Mouse (Mus musculus) spleen, postnatal 4 days (tissue): ENCODE measurements around the gene Ikzf3.
A peak's percentile ranks its signal among the peaks of the same experiment; 100 is the strongest.

ENCODE experiments used
- DNase-seq, 2 experiments: peaks; one replicate each; pipeline ENCODE4 v3.0.0; 2022; ENCODE audit warnings: low spot score in 2 of 2

Gene Ikzf3

GRCm38 (mm10) chr11:98545711-98546231, at the start of gene Ikzf3:
TSS of gene Ikzf3 (minus strand) at chr11:98546031.
- DNase-seq: peak; percentile 59 to 78

DNA sequence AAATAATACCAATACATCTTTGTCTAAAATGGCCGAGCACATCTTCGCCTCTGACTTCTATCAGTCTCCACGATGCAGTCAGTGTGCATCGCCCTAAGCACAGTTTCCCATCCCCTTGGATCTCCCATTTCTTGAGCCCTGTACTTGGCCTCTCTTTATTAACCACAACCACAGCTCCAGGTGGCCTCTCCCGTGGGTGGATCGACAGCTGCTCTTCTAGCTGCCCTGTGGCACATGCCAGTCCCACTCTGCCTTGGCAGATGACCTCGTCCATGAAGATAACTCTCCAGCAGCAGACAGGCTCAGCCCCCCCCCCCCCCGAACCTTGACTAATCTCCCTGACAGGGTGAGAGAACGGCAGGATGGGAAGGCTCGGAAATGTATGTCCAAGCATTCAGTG, 49.6 kb upstream of the Ikzf3 start:
- DNase-seq: no peak

DNA sequence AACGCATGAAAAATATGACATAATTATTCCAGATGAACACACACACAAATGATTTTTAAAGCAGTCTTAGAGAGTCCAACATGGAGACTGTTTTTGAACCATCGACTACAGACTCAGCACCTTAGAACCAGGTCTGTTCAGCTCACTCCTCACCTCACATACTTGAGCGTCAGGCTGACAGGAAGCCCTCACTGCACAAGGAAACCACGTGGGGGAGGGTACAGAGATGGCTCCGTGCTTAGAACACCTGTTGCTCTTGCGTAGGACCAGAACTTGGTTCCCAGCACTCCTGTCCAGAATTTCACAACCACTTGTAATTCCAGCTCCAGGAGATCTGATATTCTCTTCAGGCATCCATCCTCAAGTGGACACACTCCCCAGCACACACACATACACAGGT, 49.2 kb upstream of the Ikzf3 start:
- no peak for DNase-seq

DNA sequence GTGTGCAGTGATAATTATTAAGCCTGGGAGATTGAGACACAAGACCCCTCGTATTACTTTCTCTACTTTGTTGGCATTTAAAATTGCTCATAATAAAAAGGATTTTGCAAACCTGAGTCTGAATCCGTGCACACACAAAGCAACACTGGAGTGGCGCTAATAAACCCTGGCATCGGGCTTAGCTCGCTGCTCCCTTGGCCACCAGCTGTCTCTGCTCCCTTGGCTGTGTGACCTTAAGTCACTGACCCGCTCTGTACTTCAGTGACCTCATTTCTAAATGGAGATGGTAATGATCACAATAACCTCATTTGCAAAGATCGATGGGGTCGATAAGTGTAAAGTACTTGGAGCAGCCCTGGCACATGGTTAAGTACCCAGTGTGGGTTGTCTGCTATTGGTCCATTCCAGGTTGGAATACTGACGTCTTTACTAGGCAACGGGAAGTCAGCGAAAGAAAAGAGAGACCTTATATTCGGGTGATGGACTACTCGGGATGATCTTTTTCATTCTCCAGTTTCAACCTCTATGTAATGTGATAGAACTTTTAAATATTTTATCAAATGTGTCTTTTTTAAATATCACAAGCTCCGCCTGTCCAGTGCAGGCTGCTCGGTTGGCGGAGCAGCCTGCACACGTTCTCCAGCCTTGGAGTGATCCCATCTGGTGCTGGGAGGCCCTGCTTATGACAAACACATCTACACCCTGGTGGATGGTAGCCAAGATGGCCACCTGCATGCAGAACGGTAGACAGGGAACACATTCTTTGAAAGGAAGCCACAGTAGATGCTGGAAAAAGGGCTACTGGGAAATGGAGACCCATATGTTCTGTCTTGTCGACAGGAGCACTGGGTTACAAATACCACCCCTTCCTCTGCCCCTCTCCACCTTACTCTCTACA, 45.0 kb upstream of the Ikzf3 start:
- no peak for DNase-seq

DNA sequence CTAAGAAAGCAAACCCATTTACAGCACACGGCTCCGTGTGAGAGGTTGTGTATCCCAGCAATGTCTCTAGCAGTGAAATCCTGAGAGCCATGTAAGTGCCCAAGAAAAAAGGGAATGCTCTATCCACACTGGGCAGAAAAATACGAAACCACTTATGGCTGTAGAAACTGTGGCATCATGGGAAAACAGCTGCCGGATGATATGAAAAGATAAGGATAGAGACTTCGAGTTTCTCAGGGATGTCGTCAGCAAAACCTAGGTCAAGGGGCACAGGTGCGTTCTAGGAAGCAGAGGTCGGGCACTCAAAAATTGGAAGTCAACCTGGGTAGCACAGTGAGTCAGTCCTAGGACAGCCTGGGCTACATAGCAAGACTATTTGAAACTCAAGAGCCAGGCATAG, 43.5 kb upstream of the Ikzf3 start:
- no peak for DNase-seq

DNA sequence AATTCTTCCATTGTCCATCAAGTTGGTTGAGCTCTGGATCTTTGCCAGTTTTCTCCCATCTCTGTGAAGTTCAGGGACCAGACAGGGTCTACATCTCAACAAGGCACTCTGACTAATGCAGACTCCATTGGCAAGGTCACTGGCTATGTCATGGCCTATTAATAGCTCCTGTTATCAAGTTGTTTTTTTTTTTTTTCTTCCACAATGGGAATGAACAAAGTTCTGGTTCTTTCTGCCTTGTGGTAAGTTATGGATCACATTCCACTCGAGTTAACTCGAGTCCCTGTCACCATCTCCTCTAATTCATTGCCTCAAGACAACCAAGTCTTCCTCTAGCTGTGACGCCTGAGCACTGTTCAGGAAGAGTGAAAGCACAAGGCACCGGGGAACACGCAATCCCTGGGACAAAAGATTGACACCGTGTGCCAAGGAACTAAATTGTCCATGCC, 43.0 kb upstream of the Ikzf3 start:
- no peak for DNase-seq

- peak; percentile 70 to 80 for DNase-seq
These were observed 42.1 kb upstream of the Ikzf3 start for GRCm38 (mm10) chr11:98587684-98588546.

DNA sequence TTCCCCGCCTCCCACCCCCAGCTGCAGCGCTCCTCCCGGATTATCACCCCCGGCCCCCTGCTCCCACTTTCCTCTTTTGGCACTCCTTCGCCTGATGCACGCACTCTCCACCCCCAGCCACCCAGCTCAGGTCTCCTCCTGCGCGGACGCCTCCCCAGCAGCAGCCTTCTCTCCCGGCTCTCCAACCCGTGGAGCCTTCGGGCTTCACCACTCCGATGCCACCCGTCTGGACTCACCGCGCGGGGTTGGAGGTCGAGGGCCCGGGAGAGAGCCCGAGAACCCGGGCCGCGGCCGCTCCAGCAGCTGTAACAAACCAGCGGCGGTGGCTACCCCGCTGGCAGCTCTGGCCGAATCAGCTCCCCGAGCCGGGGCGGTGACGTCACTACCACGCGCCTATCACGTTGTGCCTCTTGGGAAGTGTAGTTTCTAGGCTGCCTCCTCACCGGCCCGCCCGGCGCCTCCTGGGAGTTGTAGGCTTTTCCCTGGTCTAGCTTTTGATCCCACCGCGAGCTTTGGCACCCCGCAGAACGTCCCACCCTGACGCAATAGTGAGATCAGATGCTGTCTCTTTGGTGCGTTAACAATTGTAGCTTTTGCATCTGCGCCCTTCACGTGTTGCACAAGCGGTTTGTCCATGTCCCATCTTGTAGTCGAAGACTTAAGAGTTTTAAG, 41.2 kb upstream of the Ikzf3 start, which contains the start of gene Ormdl3:
Ormdl3 (minus strand) TSS at position 477 of the 672 bp plus-strand sequence.
- peak; percentile 98 to 99 for DNase-seq

GRCm38 (mm10) chr11:98586087-98586891, 40.5 kb upstream of the Ikzf3 start:
- DNase-seq: peak in 1 of 2 experiments; percentile 71

DNA sequence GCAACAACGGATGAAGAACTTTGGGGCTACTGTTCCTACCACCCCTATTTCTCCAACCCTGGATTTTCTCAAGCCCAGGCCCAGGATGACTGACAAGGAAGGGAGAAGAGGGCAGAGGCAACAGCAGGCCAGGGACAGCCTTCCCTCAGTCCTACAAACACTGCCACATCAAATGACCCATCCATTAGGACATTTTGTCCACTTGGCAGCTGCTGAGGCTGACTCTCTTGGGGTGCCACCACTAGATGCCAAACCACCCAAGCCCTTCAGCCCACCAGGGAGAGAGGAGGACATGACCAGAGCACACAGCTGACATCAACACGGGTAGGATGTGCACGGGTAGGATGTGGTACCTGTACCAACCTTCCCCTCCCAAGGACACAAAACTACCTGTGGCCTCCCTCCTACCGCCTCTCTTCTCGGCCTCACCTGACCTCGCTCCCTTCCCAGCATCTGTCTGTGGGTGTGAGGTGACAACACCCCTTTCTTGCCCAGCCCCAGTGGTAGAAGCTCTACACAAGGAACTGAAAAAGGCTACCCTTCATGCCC, 38.9 kb upstream of the Ikzf3 start:
- DNase-seq: no peak

DNA sequence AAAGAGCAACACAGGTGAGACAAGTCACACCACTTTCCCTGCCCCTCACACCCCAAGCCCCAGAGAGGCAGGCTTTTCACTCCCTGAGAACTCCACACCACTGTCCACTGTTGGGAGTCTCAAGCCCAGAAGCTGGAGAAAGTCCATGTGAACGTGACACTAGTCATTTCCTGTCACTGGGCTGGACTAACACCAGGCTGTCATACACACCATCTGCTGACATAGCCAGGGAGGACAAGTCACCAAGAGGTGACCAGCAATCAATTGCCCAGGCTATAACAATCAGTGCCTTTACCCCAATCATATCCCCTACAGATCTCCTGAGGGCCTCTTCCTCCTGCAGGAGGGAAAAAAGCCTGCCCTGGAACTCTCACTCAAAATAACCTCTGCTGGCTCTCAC, 38.3 kb upstream of the Ikzf3 start:
- no peak for DNase-seq

GRCm38 (mm10) chr11:98583571-98583970, 37.7 kb upstream of the Ikzf3 start:
- peak; percentile 64 to 81 for DNase-seq

DNA sequence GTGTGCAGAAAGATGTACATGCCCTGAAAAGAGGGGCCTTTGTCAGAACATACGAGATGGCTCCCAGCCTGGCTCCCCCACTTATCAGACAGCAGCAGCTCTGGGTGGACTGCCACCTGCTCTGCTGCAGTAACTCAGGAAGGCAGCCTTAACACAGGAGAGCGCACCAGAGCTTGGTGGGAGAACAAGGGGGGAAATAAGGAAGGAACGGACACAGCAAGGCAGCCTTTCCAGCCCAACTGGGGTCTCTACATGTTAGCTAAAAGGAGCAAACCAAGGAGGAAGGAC, 37.4 kb upstream of the Ikzf3 start:
- peak; percentile 77 to 83 for DNase-seq

GRCm38 (mm10) chr11:98582551-98583264, 36.9 kb upstream of the Ikzf3 start:
- DNase-seq: peak; percentile 61 to 77

- DNase-seq: peak; percentile 63 to 80
These were observed 36.2 kb upstream of the Ikzf3 start for GRCm38 (mm10) chr11:98582030-98582388.

GRCm38 (mm10) chr11:98581286-98582029, 35.6 kb upstream of the Ikzf3 start:
- peak; percentile 67 to 76 for DNase-seq

DNA sequence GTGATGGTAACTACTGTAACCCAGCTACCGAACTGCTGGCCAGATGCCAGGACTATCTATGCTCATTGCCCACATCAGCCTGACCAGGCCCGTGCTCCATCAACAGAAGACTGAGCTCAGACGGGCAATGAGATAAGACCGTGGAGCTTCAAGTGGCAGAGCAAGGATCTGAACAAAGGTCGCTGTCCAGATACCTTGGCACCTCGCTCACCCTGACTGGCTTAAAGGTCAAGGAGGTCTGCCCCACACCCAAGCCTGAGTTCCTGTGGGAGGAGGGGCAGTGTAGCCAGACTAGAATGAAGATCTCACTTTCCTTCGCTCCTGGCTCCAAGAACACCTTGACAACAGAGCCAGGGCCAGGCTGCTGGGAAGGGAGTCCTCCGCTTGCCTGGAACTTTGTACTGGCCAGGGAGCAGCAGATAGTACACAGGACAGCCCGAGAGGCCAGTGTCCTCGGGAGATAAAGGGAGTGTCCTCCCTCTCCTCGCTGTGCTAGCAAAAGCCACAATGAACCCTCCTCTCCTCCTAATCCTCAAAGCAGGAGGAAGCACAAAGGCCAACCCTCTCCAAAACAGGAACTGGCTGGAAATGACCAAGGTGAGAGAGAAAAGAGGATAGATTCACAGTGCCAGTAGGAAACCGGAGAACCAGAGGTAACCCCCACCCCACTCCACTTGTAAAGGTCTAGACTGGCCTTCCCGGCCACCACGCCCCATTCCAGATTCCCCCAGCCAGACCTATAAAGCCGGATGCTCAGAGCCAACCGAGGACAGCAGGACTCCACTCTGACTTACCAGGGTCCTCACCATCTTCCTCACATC, 34.7 kb upstream of the Ikzf3 start:
- DNase-seq: peak; percentile 86 to 93

- no peak for DNase-seq
These were observed 31.9 kb upstream of the Ikzf3 start for GRCm38 (mm10) chr11:98577776-98578175.
